29 mouse cellular contexts compared by ENCODE assay signal in genomic region chr2:174613221-174613620, GRCm38 (mm10). TPM values are rescaled to one million over a fixed set of nuclear protein-coding genes. Genes with fewer than 3 reads are reported as not detected.
DNase-seq lines count a peak whose midpoint lies in the region; TF ChIP-seq lines count a peak whose summit lies in the region.
"Had no signal": no experiment of that assay in that cellular context is flagged by ENCODE, and none has a peak within 500 bp of the region (broad histone marks: within the 10 kb centered on the region; RNA-seq: fewer than 3 reads in every experiment).

No protein-coding gene starts in this region.

- no peak for DNase-seq in spleen, adult 2 months (ENCODE audit: low read depth in 1 of 2, low spot score in 2 of 2)
- no peak for DNase-seq in spleen, postnatal 4 days (ENCODE audit: low spot score in 2 of 2)
- DNase-seq in CH12.LX (ENCODE audit: extremely low read depth) = peak; percentile 28
- peak; percentile 62 for DNase-seq in induced T-regulatory cell, adult 2 months (ENCODE audit: low read depth)
- no peak for DNase-seq in gastrocnemius, postnatal 25 days
- no peak for DNase-seq in heart, postnatal 10 days
- DNase-seq in layer of hippocampus, adult 11-12 months (ENCODE audit: low spot score) = no peak
- DNase-seq: adrenal gland, postnatal 25 days; cerebellum, adult 2 months; cerebellum, postnatal 14 days; forebrain, postnatal 0 days; heart, postnatal 14 days; kidney, adult 18-20 months; kidney, postnatal 4 days; layer of hippocampus, postnatal 36 days; left cerebral cortex, postnatal 4 days; right cerebral cortex, postnatal 25 days had no signal

- TF ChIP-seq CTCF in spleen, adult 2 months (IDR thresholded peaks at IDR 0.05; ENCODE audit: extremely low read depth, insufficient read depth, insufficient read length, insufficient replicate concordance) = no peak
- no peak for TF ChIP-seq CTCF in CH12.LX (conservative IDR thresholded peaks at IDR 0.05 in 1 of 2, IDR thresholded peaks at IDR 0.05 in 1 of 2; ENCODE audit: low read depth in 2 of 2, low read length in 2 of 2)

- H3K4me2 ChIP-seq in CH12.LX (ENCODE audit: insufficient read depth, low read depth, poor library complexity, severe bottlenecking) = peak overlapping the region; percentile 24; the same call in 1 of the 2 replicates
- H3K4me2 ChIP-seq: embryonic facial prominence, embryonic 15.5 days; forebrain, embryonic 12.5 days; heart, embryonic 13.5 days; hindbrain, embryonic 15.5 days; limb, embryonic 15.5 days; midbrain, embryonic 13.5 days; stomach, embryonic 15.5 days had no signal

- no peak for TF ChIP-seq RAD21 in CH12.LX (IDR thresholded peaks at IDR 0.05; ENCODE audit: low read depth, low read length)

- peak overlapping the region; percentile 92 for H3K4me3 ChIP-seq in spleen, adult 2 months (ENCODE audit: extremely low read depth, insufficient read depth, insufficient read length)
- H3K4me3 ChIP-seq in CH12.LX (replicated peaks in 1 of 3; ENCODE audit: low read depth in 2 of 3, low read length in 2 of 3, poor library complexity in 1 of 3) = peak overlapping the region; percentile 51 to 55 (median 54)
- H3K4me3 ChIP-seq: embryonic facial prominence, embryonic 10.5 days; embryonic facial prominence, embryonic 15.5 days; forebrain, embryonic 12.5 days; heart, embryonic 13.5 days; hindbrain, embryonic 10.5 days; hindbrain, embryonic 15.5 days; limb, embryonic 15.5 days; midbrain, embryonic 13.5 days; stomach, embryonic 15.5 days had no signal

- no peak for TF ChIP-seq POLR2A in spleen, adult 2 months (IDR thresholded peaks at IDR 0.05; ENCODE audit: low read depth, low read length)
- no peak for TF ChIP-seq POLR2A in CH12.LX (IDR thresholded peaks at IDR 0.05; ENCODE audit: low read depth, low read length)

- intact Hi-C loops in heart, postnatal 10 days (cut with DNase I) = no loop called here

- H3K9ac ChIP-seq in CH12.LX (ENCODE audit: insufficient read depth, low read depth) = peak overlapping the region; percentile 28; the same call in 1 of the 2 replicates
- H3K9ac ChIP-seq: embryonic facial prominence, embryonic 15.5 days; forebrain, embryonic 12.5 days; forebrain, postnatal 0 days; heart, embryonic 13.5 days; hindbrain, embryonic 15.5 days; limb, embryonic 15.5 days; midbrain, embryonic 13.5 days; stomach, embryonic 15.5 days had no signal

- TF ChIP-seq EP300 in CH12.LX (IDR thresholded peaks at IDR 0.05; ENCODE audit: low read length) = no peak

- in situ Hi-C loops in CH12.LX (cut with MboI; ENCODE audit: low pct_ligation_motif_present, low pct_unique_long_range_greater_than_20kb, low sequenced_read_pairs) = no loop called here

- H3K27ac ChIP-seq in spleen, adult 2 months (ENCODE audit: insufficient read depth, low read length) = peak overlapping the region; percentile 98
- no peak overlapping the region for H3K27ac ChIP-seq in CH12.LX (ENCODE audit: insufficient read depth, low read depth)
- H3K27ac ChIP-seq: embryonic facial prominence, embryonic 10.5 days; embryonic facial prominence, embryonic 15.5 days; forebrain, embryonic 12.5 days; heart, embryonic 13.5 days; hindbrain, embryonic 10.5 days; hindbrain, embryonic 15.5 days; limb, embryonic 15.5 days; midbrain, embryonic 13.5 days; stomach, embryonic 15.5 days had no signal

- dilution Hi-C loops in CH12.LX (cut with MboI; ENCODE audit: extremely low pct_ligation_motif_present, extremely low pct_unique_long_range_greater_than_20kb, low sequenced_read_pairs) = no loop called here

- H3K27me3 ChIP-seq in spleen, adult 2 months (ENCODE audit: control insufficient read depth, insufficient read depth, low read length) = no peaks in the 10 kb centered on the region
- no peaks in the 10 kb centered on the region for H3K27me3 ChIP-seq in CH12.LX (replicated peaks)
- H3K27me3 ChIP-seq: embryonic facial prominence, embryonic 15.5 days; forebrain, embryonic 12.5 days; heart, embryonic 13.5 days; hindbrain, embryonic 15.5 days; limb, embryonic 15.5 days; midbrain, embryonic 13.5 days; stomach, embryonic 15.5 days had no signal

- 34% methylated on average over 8 of the region's 8 CpGs for WGBS in spleen, adult 2 months

- H3K36me3 ChIP-seq in spleen, adult 2 months (ENCODE audit: control insufficient read depth, insufficient read depth, low read length) = peaks cover 8% of the 10 kb centered on the region
- H3K36me3 ChIP-seq in CH12.LX (replicated peaks in 1 of 2; ENCODE audit: control insufficient read depth in 1 of 2, insufficient read depth in 1 of 2, low read length in 1 of 2) = peaks cover 0 to 20% of the 10 kb centered on the region in 2 experiments
- H3K36me3 ChIP-seq: embryonic facial prominence, embryonic 10.5 days; embryonic facial prominence, embryonic 15.5 days; forebrain, embryonic 12.5 days; heart, embryonic 13.5 days; hindbrain, embryonic 10.5 days; hindbrain, embryonic 15.5 days; limb, embryonic 15.5 days; midbrain, embryonic 13.5 days; stomach, embryonic 15.5 days had no signal

- no peaks in the 10 kb centered on the region for H3K9me3 ChIP-seq in CH12.LX (replicated peaks; ENCODE audit: low read length)
- H3K9me3 ChIP-seq: embryonic facial prominence, embryonic 10.5 days; embryonic facial prominence, embryonic 15.5 days; forebrain, embryonic 12.5 days; heart, embryonic 13.5 days; hindbrain, embryonic 10.5 days; hindbrain, embryonic 15.5 days; limb, embryonic 15.5 days; midbrain, embryonic 13.5 days; stomach, embryonic 15.5 days had no signal

- peaks cover 25% of the 10 kb centered on the region; the same call in 1 of the 2 replicates for H3K4me1 ChIP-seq in spleen, adult 2 months (ENCODE audit: control insufficient read depth, insufficient read depth, insufficient read length)
- H3K4me1 ChIP-seq in CH12.LX (ENCODE audit: control insufficient read depth in 1 of 2, insufficient read depth in 2 of 2) = peaks cover 7 to 47% of the 10 kb centered on the region in 2 experiments
- H3K4me1 ChIP-seq: embryonic facial prominence, embryonic 15.5 days; forebrain, embryonic 12.5 days; hindbrain, embryonic 15.5 days; limb, embryonic 15.5 days; midbrain, embryonic 13.5 days; stomach, embryonic 15.5 days had no signal

- H3K79me2 ChIP-seq in CH12.LX (replicated peaks; ENCODE audit: control insufficient read depth, extremely low read depth, insufficient read depth, poor library complexity, severe bottlenecking) = no peaks in the 10 kb centered on the region

TF ChIP-seq in CH12.LX, 34 proteins besides CTCF, POLR2A, EP300 and RAD21:
- TF ChIP-seq ELF1 (IDR thresholded peaks at IDR 0.05; ENCODE audit: low read depth, low read length) (no peak), KAT2A (IDR thresholded peaks at IDR 0.05; ENCODE audit: insufficient replicate concordance, low read length) (no peak), SIN3A (IDR thresholded peaks at IDR 0.05; ENCODE audit: low read length) (no peak), JUN (IDR thresholded peaks at IDR 0.05; ENCODE audit: insufficient read depth, low read depth, low read length) (no peak), HCFC1 (IDR thresholded peaks at IDR 0.05; ENCODE audit: low read depth, low read length) (no peak), JUND (conservative IDR thresholded peaks at IDR 0.05; ENCODE audit: low read depth, low read length) (no peak), NRF1 (IDR thresholded peaks at IDR 0.05; ENCODE audit: low read depth, low read length) (no peak), ZMIZ1 (IDR thresholded peaks at IDR 0.05; ENCODE audit: low read depth, low read length) (no peak)

RNA-seq across cellular contexts. Expression of gene Zfp831, which starts 30.1 kb away (rescaled TPM):
- polyA plus RNA-seq in spleen, adult 2 months (2012; rRNA removed) = 6.7 and 6.9 TPM in 2 replicates
- total RNA-seq in CH12.LX (2012; rRNA removed) (0.59 TPM in 2 replicates), CH12.LX (2014; rRNA removed) (0.48 and 0.58 TPM in 2 replicates)
- 0.91 and 0.99 TPM in 2 replicates for polyA plus RNA-seq in CH12.LX (2012; ENCODE audit: insufficient read length, low read depth)
- under 1 TPM in 1 of 2 experiments, not detected in 1; 0.03 TPM for total RNA-seq in gastrocnemius, postnatal 25 days (2021)
- total RNA-seq in heart, postnatal 10 days (2021) = under 1 TPM; 0.10 to 0.12 TPM
- polyA plus RNA-seq: embryonic facial prominence, embryonic 10.5 days; forebrain, embryonic 12.5 days; hindbrain, embryonic 10.5 days; intestine, embryonic 14.5 days; limb, embryonic 15.5 days; lung, embryonic 16.5 days; neural tube, embryonic 11.5 days had no signal

Comparison
In these comparisons a context has a peak if more than half of its experiments do, and no peak if none do; other contexts are left out.
1. DNase-seq: peak in CH12.LX (single experiment) and induced T-regulatory cell, adult 2 months (single experiment); none in spleen, adult 2 months (0 of 2), spleen, postnatal 4 days (0 of 2), gastrocnemius, postnatal 25 days (single experiment), heart, postnatal 10 days (0 of 2) and layer of hippocampus, adult 11-12 months (single experiment).